Mouse (Mus musculus) embryonic facial prominence, embryonic 12.5 days (tissue): ENCODE results near the gene Armc9. TPM values are rescaled to one million over a fixed set of nuclear protein-coding genes. Genes with fewer than 3 reads are reported as not detected.

Experiments
- ATAC-seq: fragments of 200-750 bp; cut with Nextera tagmentation; 2 replicates; pipeline ENCODE4 v1.8.0; 2017; ENCODE audit not compliant: insufficient number of reproducible peaks, insufficient read depth, low FRiP score, low TSS enrichment
- H3K27ac ChIP-seq: fragments of 300-500 bp; sonication (generic); 2 replicates; pipeline ENCODE4 v1.5.1; 2016; ENCODE audit warnings: mild to moderate bottlenecking
- H3K27me3 ChIP-seq: fragments of 300-500 bp; sonication (generic); 2 replicates; pipeline ENCODE4 v1.6.1; 2016; ENCODE audit warnings: mild to moderate bottlenecking, moderate library complexity
- H3K36me3 ChIP-seq: fragments of 300-500 bp; sonication (generic); 2 replicates; pipeline ENCODE4 v1.6.1; 2016; ENCODE audit warnings: mild to moderate bottlenecking
- H3K4me1 ChIP-seq: fragments of 300-500 bp; sonication (generic); 2 replicates; pipeline ENCODE4 v1.6.1; 2016
- H3K4me2 ChIP-seq: fragments of 300-500 bp; sonication (generic); replicated peaks from 2 replicates; pipeline ENCODE4 v1.6.1; 2016; ENCODE audit warnings: mild to moderate bottlenecking, moderate library complexity
- H3K4me3 ChIP-seq: fragments of 300-500 bp; sonication (generic); 2 replicates; pipeline ENCODE4 v1.5.1; 2016; ENCODE audit warnings: mild to moderate bottlenecking
- H3K9ac ChIP-seq: fragments of 300-500 bp; sonication (generic); 2 replicates; pipeline ENCODE4 v1.6.1; 2016; ENCODE audit warnings: mild to moderate bottlenecking, moderate library complexity
- H3K9me3 ChIP-seq: fragments of 300-500 bp; sonication (generic); 2 replicates; pipeline ENCODE4 v1.6.1; 2016; ENCODE audit warnings: mild to moderate bottlenecking, moderate library complexity
- WGBS: fragments of 180-500 bp; shearing (Covaris S2); methylation state at CpG from one replicate; pipeline ENCODE4 v1.1.7; 2016; 5-methylcytosine and 5-hydroxymethylcytosine counted together
- polyA plus RNA-seq: library from polyadenylated mRNA; unstranded; fragments of >200 nt; fragmentation: Nextera tagmentation; extraction: Ambion mirVana; gene quantifications from 2 replicates; pipeline ENCODE4 v1.2.1, GENCODE M21; 2016

Gene Armc9
- polyA plus RNA-seq, 1 experiment from 2014 or later = 36.2 TPM

DNA sequence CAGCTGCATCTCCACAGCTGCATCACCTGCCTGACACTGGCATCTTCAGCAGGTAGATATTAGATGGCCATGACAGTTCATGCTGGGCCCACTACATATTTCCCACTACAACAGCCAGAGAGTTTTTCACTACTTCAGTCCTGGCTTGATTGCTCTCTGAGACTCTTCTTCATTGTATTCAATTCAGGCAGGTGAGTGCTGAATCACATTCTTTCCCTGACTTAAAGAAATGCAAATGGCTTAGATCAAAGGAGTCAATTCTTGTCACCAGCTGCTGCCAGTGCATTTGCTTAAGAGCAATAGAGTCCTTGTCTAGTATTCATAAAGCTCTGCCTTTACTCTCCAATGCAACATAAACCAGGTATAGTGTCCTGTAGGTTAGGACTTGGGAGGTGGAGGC lies 46.7 kb downstream of the Armc9 start:
- Histone ChIP-seq H3K4me1 (no peaks in the 10 kb centered on the region), H3K4me2 (no peak overlapping the region), H3K27me3 (no peaks in the 10 kb centered on the region), H3K4me3 (no peak overlapping the region), H3K9me3 (no peaks in the 10 kb centered on the region), H3K36me3 (peaks cover 68% of the 10 kb centered on the region), H3K9ac (no peak overlapping the region), H3K27ac (no peak overlapping the region)
- no peak for ATAC-seq

DNA sequence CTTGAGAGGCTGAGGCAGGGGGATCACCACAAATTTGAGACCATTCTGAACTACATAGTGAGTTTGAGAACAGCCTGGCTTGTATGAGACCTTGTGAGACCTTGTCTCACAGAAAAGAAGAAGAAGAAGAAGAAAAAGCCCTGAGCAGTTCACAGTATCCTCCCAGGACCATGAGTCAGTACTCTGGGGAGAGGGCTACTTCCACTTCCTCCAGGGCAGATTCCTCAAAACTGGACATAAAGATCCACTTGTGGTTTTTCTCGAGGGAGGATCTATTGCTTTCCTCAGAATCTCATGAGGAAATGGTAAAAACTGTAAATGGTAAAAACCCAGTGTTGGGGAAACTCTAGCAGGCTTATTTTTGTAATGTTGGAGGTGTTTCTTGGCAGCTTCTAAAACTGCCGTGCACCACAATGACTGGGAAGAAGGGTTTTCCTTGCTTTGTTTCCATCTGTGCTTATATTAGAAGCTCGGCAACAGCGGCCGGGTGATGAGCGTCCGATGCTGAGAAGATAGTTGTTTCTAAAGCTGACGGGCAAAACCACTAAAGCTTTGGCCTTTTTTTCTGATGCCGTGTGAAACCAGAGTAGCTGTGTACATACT lies 48.1 kb downstream of the Armc9 start:
- Histone ChIP-seq H3K9ac (no peak overlapping the region), H3K4me2 (no peak overlapping the region), H3K27me3 (no peaks in the 10 kb centered on the region), H3K4me3 (no peak overlapping the region), H3K27ac (no peak overlapping the region), H3K36me3 (peaks cover 68% of the 10 kb centered on the region), H3K9me3 (no peaks in the 10 kb centered on the region), H3K4me1 (no peaks in the 10 kb centered on the region)
- WGBS = 82% methylated on average over 9 of the region's 9 CpGs
- ATAC-seq = no peak

DNA sequence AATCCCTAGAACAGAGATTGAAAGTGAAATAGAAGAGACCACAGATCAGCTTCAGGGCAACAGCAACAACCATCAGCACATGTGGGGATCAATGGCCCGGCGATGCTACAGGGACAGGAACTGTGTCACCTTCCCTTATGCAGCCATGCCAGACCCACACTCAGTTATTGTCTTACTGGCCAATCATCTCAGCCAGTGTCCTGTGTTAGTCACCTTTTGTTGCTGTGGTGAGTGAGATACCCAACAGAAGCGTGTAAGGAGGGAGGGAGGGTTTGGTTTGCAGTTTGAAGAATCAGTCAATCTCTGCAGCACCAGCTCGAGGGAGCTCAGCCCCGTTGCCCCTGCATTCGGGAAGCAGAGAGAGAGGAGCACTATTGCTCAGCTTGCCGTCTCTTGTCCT lies 56.1 kb downstream of the Armc9 start:
- H3K27me3 ChIP-seq = no peaks in the 10 kb centered on the region
- 87% methylated on average over 7 of the region's 7 CpGs for WGBS
- no peaks in the 10 kb centered on the region for H3K4me1 ChIP-seq
- H3K27ac ChIP-seq = no peak overlapping the region
- no peak overlapping the region for H3K4me3 ChIP-seq
- H3K9ac ChIP-seq = no peak overlapping the region
- no peak overlapping the region for H3K4me2 ChIP-seq
- H3K36me3 ChIP-seq = peaks cover 33% of the 10 kb centered on the region
- no peaks in the 10 kb centered on the region for H3K9me3 ChIP-seq
- ATAC-seq = no peak

DNA sequence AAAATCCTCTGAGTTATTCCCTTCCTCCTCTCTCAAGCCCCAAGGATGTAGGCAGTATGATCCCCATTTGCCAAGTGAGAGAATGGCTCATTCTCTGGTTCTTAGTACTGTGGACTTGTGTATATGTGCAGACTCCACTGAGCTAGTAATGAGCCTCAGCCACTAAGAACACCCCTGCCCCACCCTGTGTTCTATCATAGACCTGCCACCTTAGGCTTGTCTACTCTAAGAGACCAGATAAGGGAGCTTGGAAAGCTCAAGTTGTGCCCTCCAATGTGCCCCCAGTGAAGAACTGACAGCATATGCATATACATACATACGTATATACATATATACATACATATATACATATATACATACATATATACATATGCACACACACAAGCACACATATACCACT lies 56.9 kb downstream of the Armc9 start:
- no peak overlapping the region for H3K9ac ChIP-seq
- H3K4me2 ChIP-seq = no peak overlapping the region
- no peaks in the 10 kb centered on the region for H3K9me3 ChIP-seq
- ATAC-seq = no peak
- peaks cover 29% of the 10 kb centered on the region for H3K36me3 ChIP-seq
- no peak overlapping the region for H3K4me3 ChIP-seq
- H3K27me3 ChIP-seq = no peaks in the 10 kb centered on the region
- no peak overlapping the region for H3K27ac ChIP-seq
- WGBS = 100% methylated on average over 1 of the region's 1 CpGs
- H3K4me1 ChIP-seq = no peaks in the 10 kb centered on the region

DNA sequence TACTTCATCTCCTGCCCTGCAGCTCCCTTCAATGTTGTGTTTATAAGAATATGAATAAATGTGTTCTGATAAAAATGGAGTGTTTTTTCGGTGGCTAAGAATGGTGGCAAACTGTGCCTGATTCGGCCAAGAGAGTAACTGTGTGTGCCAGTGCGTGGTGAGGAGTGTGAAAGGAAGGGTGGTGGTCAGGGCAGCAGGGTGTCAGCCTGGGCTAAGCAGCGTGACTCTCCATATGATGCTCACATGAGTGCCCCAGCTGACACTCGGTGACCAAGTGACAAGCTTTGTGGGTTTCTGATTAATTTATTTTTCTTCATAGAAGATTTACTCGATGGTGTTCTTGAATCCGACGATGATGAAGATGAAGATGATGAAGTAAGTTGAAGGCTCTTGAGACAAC lies 58.2 kb downstream of the Armc9 start:
- peaks cover 27% of the 10 kb centered on the region for H3K36me3 ChIP-seq
- 90% methylated on average over 8 of the region's 8 CpGs for WGBS
- ATAC-seq = no peak
- H3K4me2 ChIP-seq = no peak overlapping the region
- H3K4me3 ChIP-seq = no peak overlapping the region
- no peaks in the 10 kb centered on the region for H3K4me1 ChIP-seq
- no peaks in the 10 kb centered on the region for H3K27me3 ChIP-seq
- no peak overlapping the region for H3K9ac ChIP-seq
- no peaks in the 10 kb centered on the region for H3K9me3 ChIP-seq
- no peak overlapping the region for H3K27ac ChIP-seq

DNA sequence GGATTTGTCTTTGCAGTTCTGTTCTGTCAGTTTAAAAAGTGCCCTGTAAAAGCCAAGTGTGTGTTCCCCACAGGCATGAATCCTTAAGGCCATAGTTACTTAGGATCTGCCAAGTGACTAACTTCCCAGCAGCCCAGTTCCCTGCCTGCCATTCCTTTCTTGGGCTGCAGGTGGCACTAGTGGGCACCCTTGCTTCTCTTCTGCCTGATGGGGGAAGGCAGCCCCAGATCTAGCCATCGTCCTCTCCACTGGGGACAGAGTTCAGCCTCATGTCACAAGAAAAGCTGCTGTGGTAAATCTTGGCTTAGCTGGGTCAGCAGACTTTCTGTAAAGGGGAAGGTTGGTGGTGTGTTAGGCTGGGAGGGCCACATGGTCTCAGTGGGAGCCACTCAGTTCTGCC lies 59.6 kb downstream of the Armc9 start:
- no peak overlapping the region for H3K9ac ChIP-seq
- no peak overlapping the region for H3K4me2 ChIP-seq
- H3K36me3 ChIP-seq = peaks cover 21% of the 10 kb centered on the region
- no peak for ATAC-seq
- H3K9me3 ChIP-seq = no peaks in the 10 kb centered on the region
- no peak overlapping the region for H3K27ac ChIP-seq
- no peak overlapping the region for H3K4me3 ChIP-seq
- 0% methylated on average over 1 of the region's 1 CpGs for WGBS
- H3K4me1 ChIP-seq = no peaks in the 10 kb centered on the region
- H3K27me3 ChIP-seq = no peaks in the 10 kb centered on the region

DNA sequence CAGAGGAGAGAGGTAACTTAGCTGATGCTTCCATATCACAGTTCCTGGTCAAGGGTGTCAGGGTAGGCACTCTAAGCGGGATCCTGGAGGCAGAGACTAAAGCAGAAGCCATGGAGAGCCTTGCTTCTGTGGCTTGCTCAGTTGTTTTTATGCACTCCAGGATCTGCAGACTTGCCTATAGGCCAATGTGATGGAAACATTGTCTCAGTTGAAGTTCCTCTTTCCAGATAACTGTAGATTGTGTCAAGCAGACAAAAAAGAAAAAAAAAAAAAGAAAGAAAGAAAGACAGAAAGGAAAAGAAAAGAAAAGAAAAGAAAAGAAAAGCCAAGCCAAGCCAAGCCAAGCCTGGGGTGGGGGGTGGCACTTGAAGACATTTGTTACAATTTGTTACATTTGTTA lies 60.7 kb downstream of the Armc9 start:
- Histone ChIP-seq H3K4me3 (no peak overlapping the region), H3K27me3 (no peaks in the 10 kb centered on the region), H3K27ac (no peak overlapping the region), H3K4me2 (no peak overlapping the region), H3K9me3 (no peaks in the 10 kb centered on the region), H3K36me3 (peaks cover 18% of the 10 kb centered on the region), H3K9ac (no peak overlapping the region), H3K4me1 (no peaks in the 10 kb centered on the region)
- no peak for ATAC-seq
- 91% methylated on average over 1 of the region's 1 CpGs for WGBS

DNA sequence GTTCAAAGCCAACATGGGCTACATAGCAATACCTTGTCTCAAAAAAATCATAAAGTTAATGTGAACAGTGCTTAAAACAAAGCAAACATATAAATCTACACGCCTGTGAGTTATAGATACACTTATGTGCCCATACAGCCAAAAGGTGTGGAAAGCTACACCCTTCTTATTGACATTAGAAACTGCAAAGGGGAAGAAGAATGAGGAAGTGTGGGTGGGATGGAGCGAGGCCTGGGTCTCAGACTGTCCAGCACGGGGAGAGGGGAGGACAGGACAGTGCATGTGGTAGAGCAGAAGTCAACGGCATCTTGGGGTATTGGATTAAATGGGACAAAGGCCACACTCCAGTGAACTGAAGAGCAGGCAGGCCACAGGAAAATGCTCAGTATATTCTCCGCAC lies 61.8 kb downstream of the Armc9 start:
- H3K9ac ChIP-seq = no peak overlapping the region
- no peak for ATAC-seq
- H3K36me3 ChIP-seq = peaks cover 18% of the 10 kb centered on the region
- no peaks in the 10 kb centered on the region for H3K9me3 ChIP-seq
- H3K4me2 ChIP-seq = no peak overlapping the region
- no peak overlapping the region for H3K4me3 ChIP-seq
- H3K27ac ChIP-seq = no peak overlapping the region
- WGBS = 83% methylated on average over 5 of the region's 5 CpGs
- H3K27me3 ChIP-seq = no peaks in the 10 kb centered on the region
- H3K4me1 ChIP-seq = no peaks in the 10 kb centered on the region

DNA sequence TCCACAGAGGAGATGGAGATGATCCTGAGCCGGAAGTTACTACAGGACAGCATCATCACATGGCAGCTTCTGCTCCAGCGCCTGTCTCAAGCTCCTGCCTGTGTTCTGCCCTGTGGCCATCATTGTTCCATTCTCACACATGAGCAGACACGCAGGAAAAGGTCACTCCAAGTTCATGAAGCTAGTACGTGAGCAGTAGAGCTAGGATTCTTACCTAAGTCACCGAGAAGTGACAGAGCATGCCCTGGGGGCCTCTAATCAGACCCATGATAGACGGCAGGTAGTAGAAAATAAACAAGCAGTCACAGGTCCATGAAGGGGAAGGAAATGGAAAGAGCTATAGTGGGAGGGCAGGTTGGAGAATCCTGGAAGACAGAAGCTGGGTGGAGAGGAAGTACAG lies 63.4 kb downstream of the Armc9 start:
- no peak overlapping the region for H3K4me3 ChIP-seq
- H3K9me3 ChIP-seq = no peaks in the 10 kb centered on the region
- H3K4me1 ChIP-seq = no peaks in the 10 kb centered on the region
- H3K4me2 ChIP-seq = no peak overlapping the region
- no peak overlapping the region for H3K9ac ChIP-seq
- no peaks in the 10 kb centered on the region for H3K27me3 ChIP-seq
- 49% methylated on average over 6 of the region's 6 CpGs for WGBS
- no peak overlapping the region for H3K27ac ChIP-seq
- ATAC-seq = no peak
- peaks cover 13% of the 10 kb centered on the region for H3K36me3 ChIP-seq

DNA sequence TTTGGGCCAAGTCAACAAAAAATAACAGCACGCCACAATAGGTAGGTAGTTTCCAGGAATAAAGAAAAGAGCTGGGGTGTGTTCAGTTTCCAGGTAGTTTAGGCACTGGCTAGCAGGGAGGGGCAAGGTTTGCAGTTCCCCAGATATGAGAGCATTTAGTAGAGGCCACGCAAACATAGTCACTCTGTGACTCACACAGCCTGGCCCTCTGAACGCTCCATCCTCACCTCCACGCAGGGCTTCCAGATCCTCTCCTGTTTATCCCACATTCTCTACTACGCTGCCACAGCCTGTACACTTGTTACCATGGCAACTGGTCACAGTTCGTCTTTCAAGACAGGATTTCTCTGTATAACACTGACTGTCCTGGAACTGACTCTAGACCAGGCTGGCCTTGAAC lies 70.6 kb downstream of the Armc9 start:
- ATAC-seq = no peak
- no peaks in the 10 kb centered on the region for H3K4me1 ChIP-seq
- H3K36me3 ChIP-seq = no peaks in the 10 kb centered on the region
- no peak overlapping the region for H3K27ac ChIP-seq
- WGBS = 73% methylated on average over 6 of the region's 6 CpGs
- H3K4me3 ChIP-seq = no peak overlapping the region
- no peak overlapping the region for H3K9ac ChIP-seq
- no peak overlapping the region for H3K4me2 ChIP-seq
- no peaks in the 10 kb centered on the region for H3K9me3 ChIP-seq
- no peaks in the 10 kb centered on the region for H3K27me3 ChIP-seq

DNA sequence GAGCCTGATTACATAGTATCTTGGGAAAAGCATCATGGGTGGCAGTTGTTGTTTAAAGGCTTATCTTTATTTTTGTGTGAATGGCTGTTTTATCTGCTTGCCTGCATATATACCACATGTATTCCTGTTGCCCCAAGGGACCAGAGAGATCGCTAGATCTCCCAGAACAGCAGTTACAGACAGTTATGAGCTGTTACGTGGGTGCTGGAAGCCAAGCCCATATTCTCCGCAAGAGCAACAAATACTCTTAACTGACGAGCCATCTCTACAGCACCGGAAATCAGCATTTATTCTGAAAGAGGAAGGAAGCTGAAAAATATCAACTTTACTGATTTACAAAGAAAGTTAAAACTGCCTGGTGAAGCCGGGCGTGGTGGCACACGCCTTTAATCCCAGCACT lies 74.1 kb downstream of the Armc9 start:
- Histone ChIP-seq H3K4me3 (no peak overlapping the region), H3K4me2 (no peak overlapping the region), H3K4me1 (no peaks in the 10 kb centered on the region), H3K27ac (no peak overlapping the region), H3K9me3 (no peaks in the 10 kb centered on the region), H3K27me3 (no peaks in the 10 kb centered on the region), H3K9ac (no peak overlapping the region), H3K36me3 (no peaks in the 10 kb centered on the region)
- 88% methylated on average over 8 of the region's 8 CpGs for WGBS
- ATAC-seq = no peak

DNA sequence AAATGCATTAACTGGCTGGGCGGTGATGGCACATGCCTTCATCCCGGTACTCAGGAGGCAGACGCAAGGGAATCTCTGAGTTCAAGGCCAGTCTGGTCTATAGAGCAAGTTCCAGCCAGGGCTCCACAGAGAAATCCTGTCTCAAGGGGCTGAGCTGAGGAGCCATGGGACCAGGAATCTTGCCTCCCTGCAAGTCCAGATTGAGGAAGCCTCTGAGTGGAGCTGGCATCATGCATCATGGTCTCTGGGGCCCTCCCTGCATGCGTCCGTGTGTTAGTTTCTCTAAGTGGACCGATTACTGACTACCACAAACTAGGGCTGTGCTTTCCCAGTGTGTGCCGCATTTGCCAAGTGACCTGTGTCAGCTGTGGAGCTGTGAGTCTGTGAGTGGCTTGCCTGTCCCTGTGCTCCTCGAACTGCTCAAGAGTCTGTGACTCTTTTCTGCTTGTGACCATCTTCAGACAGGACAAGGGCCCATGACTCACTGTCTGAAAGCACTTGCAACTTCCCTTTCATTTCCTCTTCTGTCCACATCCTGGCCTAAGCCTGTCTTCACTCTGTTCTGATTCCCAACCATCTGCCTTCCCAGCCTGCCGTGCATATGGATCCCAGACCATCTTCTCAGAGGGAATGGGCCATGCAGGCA lies 74.7 kb downstream of the Armc9 start:
- Histone ChIP-seq H3K27me3 (no peaks in the 10 kb centered on the region), H3K4me3 (no peak overlapping the region), H3K9ac (no peak overlapping the region), H3K36me3 (no peaks in the 10 kb centered on the region), H3K4me2 (no peak overlapping the region), H3K4me1 (peaks cover 6% of the 10 kb centered on the region; the same call in 1 of the 2 replicates), H3K9me3 (no peaks in the 10 kb centered on the region), H3K27ac (no peak overlapping the region)
- ATAC-seq = no peak
- WGBS = 89% methylated on average over 9 of the region's 9 CpGs
